Mouse (Mus musculus): Measurements from ENCODE around the gene 1700018B08Rik.

1700018B08Rik gene

GRCm38 (mm10) chr8:121544276-121544785 lies at the start of gene 1700018B08Rik:
TSS of gene 1700018B08Rik (minus strand) at chr8:121544320.
- no peak for DNase-seq (ENCODE audit: low spot score)

GRCm38 (mm10) chr8:121593293-121593692 lies 49.2 kb upstream of the 1700018B08Rik start:
- no peak for DNase-seq (ENCODE audit: low spot score)

- DNase-seq (ENCODE audit: low spot score), result no peak
These were observed 47.3 kb upstream of the 1700018B08Rik start for GRCm38 (mm10) chr8:121591178-121592066.

GRCm38 (mm10) chr8:121590203-121591177 lies 46.4 kb upstream of the 1700018B08Rik start, which contains the start of gene Map1lc3b:
TSS of gene Map1lc3b (plus strand) at chr8:121590361.
- DNase-seq (ENCODE audit: low spot score), result peak; percentile 91

- no peak for DNase-seq (ENCODE audit: low spot score)
These were observed 45.1 kb upstream of the 1700018B08Rik start for GRCm38 (mm10) chr8:121589205-121589726.

GRCm38 (mm10) chr8:121588750-121589149 lies 44.6 kb upstream of the 1700018B08Rik start:
- no peak for DNase-seq (ENCODE audit: low spot score)

GRCm38 (mm10) chr8:121585159-121585825 lies 41.2 kb upstream of the 1700018B08Rik start:
- DNase-seq (ENCODE audit: low spot score), result peak; percentile 99

GRCm38 (mm10) chr8:121584730-121585129 lies 40.6 kb upstream of the 1700018B08Rik start:
- no peak for DNase-seq (ENCODE audit: low spot score)

GRCm38 (mm10) chr8:121583653-121584052 lies 39.5 kb upstream of the 1700018B08Rik start:
- DNase-seq (ENCODE audit: low spot score), result no peak

- no peak for DNase-seq (ENCODE audit: low spot score)
These were observed 36.3 kb upstream of the 1700018B08Rik start for GRCm38 (mm10) chr8:121580465-121580864.

GRCm38 (mm10) chr8:121578676-121579451 lies 34.7 kb upstream of the 1700018B08Rik start, which contains the start of gene Fbxo31:
TSS of gene Fbxo31 (minus strand) at chr8:121578806.
- peak; percentile 86 for DNase-seq (ENCODE audit: low spot score)

GRCm38 (mm10) chr8:121577751-121578675 lies 33.9 kb upstream of the 1700018B08Rik start:
- no peak for DNase-seq (ENCODE audit: low spot score)

GRCm38 (mm10) chr8:121575661-121576060 lies 31.5 kb upstream of the 1700018B08Rik start:
- DNase-seq (ENCODE audit: low spot score), result no peak

GRCm38 (mm10) chr8:121573275-121573674 lies 29.2 kb upstream of the 1700018B08Rik start:
- DNase-seq (ENCODE audit: low spot score), result peak; percentile 70

- no peak for DNase-seq (ENCODE audit: low spot score)
These were observed 28.0 kb upstream of the 1700018B08Rik start for GRCm38 (mm10) chr8:121572121-121572520.

- no peak for DNase-seq (ENCODE audit: low spot score)
These were observed 26.7 kb upstream of the 1700018B08Rik start for GRCm38 (mm10) chr8:121570801-121571200.

- DNase-seq (ENCODE audit: low spot score), result peak; percentile 45
These were observed 26.2 kb upstream of the 1700018B08Rik start for GRCm38 (mm10) chr8:121570335-121570734.

GRCm38 (mm10) chr8:121568321-121568720 lies 24.2 kb upstream of the 1700018B08Rik start:
- no peak for DNase-seq (ENCODE audit: low spot score)

- DNase-seq (ENCODE audit: low spot score), result no peak
These were observed 19.6 kb upstream of the 1700018B08Rik start for GRCm38 (mm10) chr8:121563701-121564100.
